Mouse (Mus musculus): ENCODE data around the gene Golga5. TPM values are rescaled to one million over a fixed set of nuclear protein-coding genes. Genes with fewer than 3 reads are reported as not detected.

Gene Golga5
- total RNA-seq, 2 experiments from 2014 or later = 21.6 to 22.7 TPM

- no peak for DNase-seq (ENCODE audit: low spot score in 2 of 2)
Observed at GRCm38 (mm10) chr12:102505949-102506348, 37.0 kb downstream of the Golga5 start.

GRCm38 (mm10) chr12:102511363-102511762, 42.4 kb downstream of the Golga5 start:
- peak; percentile 55 to 81 for DNase-seq (ENCODE audit: low spot score in 2 of 2)

- no peak for DNase-seq (ENCODE audit: low spot score in 2 of 2)
Observed at GRCm38 (mm10) chr12:102514151-102514550, 45.2 kb downstream of the Golga5 start.

- DNase-seq (ENCODE audit: low spot score in 2 of 2) = no peak
Observed at GRCm38 (mm10) chr12:102514751-102515150, 45.8 kb downstream of the Golga5 start.

- DNase-seq (ENCODE audit: low spot score in 2 of 2) = no peak
Observed at GRCm38 (mm10) chr12:102516151-102516550, 47.2 kb downstream of the Golga5 start.

GRCm38 (mm10) chr12:102517647-102518046, 48.7 kb downstream of the Golga5 start:
- DNase-seq (ENCODE audit: low spot score in 2 of 2) = no peak

GRCm38 (mm10) chr12:102519929-102520720, 51.2 kb downstream of the Golga5 start:
- DNase-seq (ENCODE audit: low spot score in 2 of 2) = no peak

- DNase-seq (ENCODE audit: low spot score in 2 of 2) = no peak
Observed at GRCm38 (mm10) chr12:102521777-102522319, 52.9 kb downstream of the Golga5 start.

GRCm38 (mm10) chr12:102524216-102524615, 55.3 kb downstream of the Golga5 start:
- no peak for DNase-seq (ENCODE audit: low spot score in 2 of 2)

- DNase-seq (ENCODE audit: low spot score in 2 of 2) = peak in 1 of 2 experiments; percentile 53
Observed at GRCm38 (mm10) chr12:102524760-102525159, 55.8 kb downstream of the Golga5 start.

GRCm38 (mm10) chr12:102527989-102528388, 59.1 kb downstream of the Golga5 start:
- no peak for DNase-seq (ENCODE audit: low spot score in 2 of 2)

GRCm38 (mm10) chr12:102535796-102536195, 66.9 kb downstream of the Golga5 start:
- DNase-seq (ENCODE audit: low spot score in 2 of 2) = no peak

- no peak for DNase-seq (ENCODE audit: low spot score in 2 of 2)
Observed at GRCm38 (mm10) chr12:102540278-102540677, 71.3 kb downstream of the Golga5 start.

GRCm38 (mm10) chr12:102541168-102541567, 72.2 kb downstream of the Golga5 start:
- DNase-seq (ENCODE audit: low spot score in 2 of 2) = no peak

- no peak for DNase-seq (ENCODE audit: low spot score in 2 of 2)
Observed at GRCm38 (mm10) chr12:102545122-102545521, 76.2 kb downstream of the Golga5 start.

Other genes with a start within 250 kb of the Golga5 start
- gene Rin3, start 186.1 kb upstream of the Golga5 start, total RNA-seq (2021) = 1 to 10 TPM; 4.0 to 4.4 TPM
- 100 to 1,000 TPM; 111 to 117 TPM for gene Lgmn, start 29.3 kb upstream of the Golga5 start, total RNA-seq (2021)
- gene Chga, start 85.8 kb downstream of the Golga5 start, total RNA-seq (2021) = 100 to 1,000 TPM; 151 to 154 TPM
- gene Itpk1, start 235.8 kb downstream of the Golga5 start, total RNA-seq (2021) = 10 to 100 TPM; 57.8 to 67.6 TPM

Data from layer of hippocampus, postnatal 14 days (tissue).